Mouse (Mus musculus): ENCODE measurements around the gene Chrm3. TPM values are rescaled to one million over a fixed set of nuclear protein-coding genes. Genes with fewer than 3 reads are reported as not detected.
"Not testable (repeated sequence)": the region's sequence is repeated elsewhere in the genome, so short reads cannot be mapped to it uniquely, and the experiment has no call there.

The Chrm3 gene
- total RNA-seq (2014; rRNA removed), result 36.0 and 37.3 TPM in 2 replicates
- polyA plus RNA-seq (2015; fragmentation: Nextera tagmentation; extraction: Ambion mirVana), result 3.0 and 3.5 TPM in 2 replicates

DNA sequence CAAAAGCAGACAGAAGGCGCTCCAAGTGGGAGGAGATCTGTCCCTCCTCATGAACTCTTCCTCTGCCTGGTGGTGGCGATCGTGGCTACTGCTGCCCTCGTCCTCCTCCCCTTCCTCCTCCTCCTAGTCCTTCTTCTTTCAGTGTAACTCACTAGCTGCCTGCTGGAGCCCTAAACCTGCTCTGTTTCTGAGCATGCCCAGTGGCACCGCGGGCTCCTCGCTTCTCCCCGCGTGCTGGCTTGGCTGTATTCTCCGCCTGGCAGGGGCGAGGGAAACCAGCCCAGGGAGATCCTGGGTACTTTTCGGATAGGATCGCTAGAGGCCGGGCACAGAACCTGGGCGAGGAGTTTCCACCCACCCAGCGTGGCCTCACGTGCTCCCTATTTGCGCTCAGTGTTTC is at the start of gene Chrm3:
TSS of gene Chrm3 (minus strand) at position 71 of the 400 bp plus-strand sequence.
- Histone ChIP-seq H3K4me3 (ENCODE audit: low read length) (peak within 1 kb of the TSS; percentile 64), H3K27ac (peak within 1 kb of the TSS; percentile 60; the same call in 1 of the 2 replicates), H3K27me3 (ENCODE audit: insufficient read depth, low read length) (no peaks in the 10 kb centered on the region), H3K9ac (replicated peaks; ENCODE audit: low read length) (peak within 1 kb of the TSS; percentile 37), H3K36me3 (ENCODE audit: insufficient read depth, low read length) (no peaks in the 10 kb centered on the region), H3K4me1 (ENCODE audit: insufficient read depth, low read length) (no peaks in the 10 kb centered on the region), H3K9me3 (ENCODE audit: low read length) (no peaks in the 10 kb centered on the region), H3K4me2 (ENCODE audit: low read depth, low read length) (peak within 1 kb of the TSS; percentile 81)
- DNase-seq (ENCODE audit: low spot score) (peak; percentile 82), ATAC-seq (peak; percentile 77)
- WGBS, result 1% methylated on average over 18 of the region's 18 CpGs
- TF ChIP-seq CTCF (IDR thresholded peaks at IDR 0.05; ENCODE audit: low read depth), result peak; percentile 56

DNA sequence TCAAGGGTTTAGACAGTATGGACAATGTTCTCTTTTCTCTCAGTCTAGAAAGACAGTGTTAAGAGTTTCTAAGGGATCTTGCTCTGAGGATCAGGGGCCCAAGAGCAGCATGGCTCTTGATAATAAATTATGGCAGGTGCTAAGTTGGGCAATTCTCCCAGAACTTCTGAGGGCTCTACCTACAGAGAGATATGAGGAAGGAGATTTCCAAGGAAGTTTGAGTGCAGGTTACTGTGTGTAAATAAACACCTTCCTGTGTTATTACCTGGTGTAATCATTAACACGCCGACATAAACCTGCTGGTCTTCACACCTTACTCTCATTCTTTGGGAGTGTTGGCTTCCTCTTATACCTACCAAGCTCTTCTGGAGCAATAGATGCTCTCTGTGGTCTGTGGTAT is 33.7 kb upstream of the Chrm3 start:
- H3K27me3 ChIP-seq (ENCODE audit: insufficient read depth, low read length), result no peaks in the 10 kb centered on the region
- H3K9ac ChIP-seq (replicated peaks; ENCODE audit: low read length), result no peak overlapping the region
- H3K4me1 ChIP-seq (ENCODE audit: insufficient read depth, low read length), result no peaks in the 10 kb centered on the region
- H3K4me3 ChIP-seq (ENCODE audit: low read length), result no peak overlapping the region
- DNase-seq (ENCODE audit: low spot score) (no peak), ATAC-seq (no peak)
- H3K9me3 ChIP-seq (ENCODE audit: low read length), result no peaks in the 10 kb centered on the region
- H3K27ac ChIP-seq, result no peak overlapping the region
- 98% methylated on average over 2 of the region's 2 CpGs for WGBS
- H3K4me2 ChIP-seq (ENCODE audit: low read depth, low read length), result no peak overlapping the region
- no peak for TF ChIP-seq CTCF (IDR thresholded peaks at IDR 0.05; ENCODE audit: low read depth)
- H3K36me3 ChIP-seq (ENCODE audit: insufficient read depth, low read length), result no peaks in the 10 kb centered on the region

DNA sequence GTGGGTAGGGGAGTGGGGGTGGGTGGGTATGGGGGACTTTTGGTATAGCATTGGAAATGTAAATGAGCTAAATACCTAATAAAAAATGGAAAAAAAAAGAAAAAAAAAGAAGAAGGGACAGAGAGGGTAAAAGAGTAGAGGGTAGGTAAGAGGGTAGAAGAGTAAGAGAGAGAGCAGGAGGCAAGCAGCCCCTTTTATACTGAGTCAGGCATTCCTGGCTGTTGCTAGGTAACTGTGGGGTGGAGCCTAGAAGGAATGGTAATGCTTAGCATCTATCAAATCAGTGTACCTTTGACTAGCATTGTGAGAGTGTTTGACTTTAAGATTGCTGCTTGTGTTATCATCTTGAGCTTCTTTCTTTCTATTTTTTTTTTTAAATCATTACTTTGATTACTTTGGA is 14.8 kb upstream of the Chrm3 start:
- H3K9me3 ChIP-seq (ENCODE audit: low read length); H3K36me3 ChIP-seq (ENCODE audit: insufficient read depth, low read length); ATAC-seq; H3K4me1 ChIP-seq (ENCODE audit: insufficient read depth, low read length); H3K4me3 ChIP-seq (ENCODE audit: low read length); H3K4me2 ChIP-seq (ENCODE audit: low read depth, low read length); H3K27ac ChIP-seq; H3K27me3 ChIP-seq (ENCODE audit: insufficient read depth, low read length); H3K9ac ChIP-seq (replicated peaks; ENCODE audit: low read length); DNase-seq (ENCODE audit: low spot score): not testable (repeated sequence)

DNA sequence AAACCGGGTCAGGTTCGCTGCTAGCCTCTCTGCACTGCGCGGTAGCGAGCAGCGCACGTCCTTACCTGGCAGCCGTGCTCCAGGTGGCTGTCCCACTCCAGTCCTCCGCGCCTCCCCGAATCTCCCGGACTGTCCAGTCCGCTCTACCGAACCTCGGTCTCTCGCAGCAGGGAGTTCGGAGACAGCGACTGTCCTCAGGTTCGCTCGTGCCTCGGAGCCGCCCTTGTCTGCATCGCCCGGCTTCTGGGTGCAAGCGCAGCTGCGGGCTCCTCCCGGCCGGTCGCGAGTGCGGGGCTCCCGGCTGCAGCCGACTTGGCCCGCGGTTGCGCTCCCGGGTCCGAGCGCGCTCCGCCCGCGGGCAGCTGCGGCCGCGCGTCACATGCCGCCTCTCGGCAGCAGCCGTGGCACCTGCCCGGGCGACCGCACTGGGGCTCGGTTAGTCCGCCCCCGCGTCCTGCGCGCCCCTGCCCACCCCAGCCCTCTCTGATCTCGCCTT is 400 bp downstream of the Chrm3 start:
- ATAC-seq (peak; percentile 70), DNase-seq (ENCODE audit: low spot score) (peak; percentile 44)
- Histone ChIP-seq H3K9me3 (ENCODE audit: low read length) (no peaks in the 10 kb centered on the region), H3K4me2 (ENCODE audit: low read depth, low read length) (peak overlapping the region; percentile 81), H3K27me3 (ENCODE audit: insufficient read depth, low read length) (no peaks in the 10 kb centered on the region), H3K27ac (peak overlapping the region; percentile 60; the same call in 1 of the 2 replicates), H3K4me3 (ENCODE audit: low read length) (peak overlapping the region; percentile 64), H3K36me3 (ENCODE audit: insufficient read depth, low read length) (no peaks in the 10 kb centered on the region), H3K9ac (replicated peaks; ENCODE audit: low read length) (peak overlapping the region; percentile 37), H3K4me1 (ENCODE audit: insufficient read depth, low read length) (no peaks in the 10 kb centered on the region)
- WGBS, result under 1% methylated on average over 58 of the region's 60 CpGs
- no peak for TF ChIP-seq CTCF (IDR thresholded peaks at IDR 0.05; ENCODE audit: low read depth)

DNA sequence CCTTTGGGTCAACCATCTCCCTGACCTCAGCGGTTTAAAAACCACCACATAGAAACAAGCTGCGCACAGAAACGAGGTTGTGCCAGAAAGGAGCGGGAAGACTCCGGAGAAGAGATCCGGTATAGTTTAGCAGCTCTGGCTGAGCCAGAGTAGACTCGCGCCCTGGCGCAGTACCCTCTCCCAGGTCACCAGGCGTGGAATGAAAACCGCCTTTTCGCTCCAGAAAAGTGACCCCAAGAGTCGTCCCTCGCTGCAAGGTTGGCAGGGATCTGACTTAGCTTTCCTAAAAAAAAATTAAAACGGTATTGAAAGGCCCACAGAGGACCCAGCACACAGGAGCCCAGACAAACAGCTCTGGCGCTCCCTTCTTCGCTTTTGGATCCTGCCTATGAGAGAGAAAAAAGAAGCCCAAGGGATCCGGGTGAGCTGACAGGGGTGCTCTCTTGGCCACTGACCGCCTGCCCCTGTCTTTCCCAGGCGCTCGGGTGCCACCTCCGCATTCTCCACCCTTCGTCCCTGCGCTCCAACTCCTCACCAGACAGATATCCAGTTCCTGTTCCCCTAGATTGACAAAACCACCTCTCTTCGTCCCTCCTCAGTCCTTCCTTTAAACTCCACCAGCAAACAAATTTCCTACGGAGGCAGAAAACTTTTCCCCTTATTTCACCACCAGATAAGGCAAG is 990 bp downstream of the Chrm3 start:
- no peaks in the 10 kb centered on the region for H3K27me3 ChIP-seq (ENCODE audit: insufficient read depth, low read length)
- WGBS, result 3% methylated on average over 26 of the region's 26 CpGs
- no peaks in the 10 kb centered on the region for H3K36me3 ChIP-seq (ENCODE audit: insufficient read depth, low read length)
- no peaks in the 10 kb centered on the region for H3K9me3 ChIP-seq (ENCODE audit: low read length)
- H3K4me3 ChIP-seq (ENCODE audit: low read length), result peak overlapping the region; percentile 64
- peak; percentile 27; the same call in 1 of the 2 replicates for ATAC-seq
- peak overlapping the region; percentile 60; the same call in 1 of the 2 replicates for H3K27ac ChIP-seq
- H3K4me1 ChIP-seq (ENCODE audit: insufficient read depth, low read length), result no peaks in the 10 kb centered on the region
- peak overlapping the region; percentile 37 for H3K9ac ChIP-seq (replicated peaks; ENCODE audit: low read length)
- peak overlapping the region; percentile 81 for H3K4me2 ChIP-seq (ENCODE audit: low read depth, low read length)
- peak; percentile 35 for DNase-seq (ENCODE audit: low spot score)
- no peak for TF ChIP-seq CTCF (IDR thresholded peaks at IDR 0.05; ENCODE audit: low read depth)

DNA sequence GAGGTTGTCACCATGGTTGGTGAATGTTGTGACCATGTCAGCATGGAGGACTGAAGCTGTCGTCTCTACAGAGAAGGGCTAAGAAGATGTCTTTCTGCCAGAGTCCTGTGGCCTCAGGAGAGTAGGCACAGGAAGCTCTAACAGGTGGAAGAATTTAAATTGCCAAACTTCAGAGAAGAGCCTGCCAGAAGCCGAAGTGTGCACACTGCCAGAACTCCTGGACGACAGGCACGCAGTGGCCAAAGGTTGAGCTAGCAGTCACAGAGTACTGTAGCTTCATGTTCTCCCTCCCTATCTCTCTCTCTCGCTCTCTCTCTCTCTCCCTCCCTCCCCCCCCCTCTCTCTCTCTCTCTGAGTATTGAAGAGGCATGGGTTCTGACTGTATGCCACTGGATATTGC is 4.9 kb downstream of the Chrm3 start:
- no peak for TF ChIP-seq CTCF (IDR thresholded peaks at IDR 0.05; ENCODE audit: low read depth)
- H3K27me3 ChIP-seq (ENCODE audit: insufficient read depth, low read length), result no peaks in the 10 kb centered on the region
- H3K27ac ChIP-seq, result no peak overlapping the region
- H3K9me3 ChIP-seq (ENCODE audit: low read length), result no peaks in the 10 kb centered on the region
- ATAC-seq (no peak), DNase-seq (ENCODE audit: low spot score) (no peak)
- WGBS, result 76% methylated on average over 5 of the region's 5 CpGs
- H3K9ac ChIP-seq (replicated peaks; ENCODE audit: low read length), result no peak overlapping the region
- no peaks in the 10 kb centered on the region for H3K36me3 ChIP-seq (ENCODE audit: insufficient read depth, low read length)
- no peak overlapping the region for H3K4me2 ChIP-seq (ENCODE audit: low read depth, low read length)
- no peaks in the 10 kb centered on the region for H3K4me1 ChIP-seq (ENCODE audit: insufficient read depth, low read length)
- no peak overlapping the region for H3K4me3 ChIP-seq (ENCODE audit: low read length)
